In genomic region chr2:128122891-128123771, GRCm38 (mm10) we compare ENCODE assay signal across 7 mouse cellular contexts. TPM values are rescaled to one million over a fixed set of nuclear protein-coding genes. Genes with fewer than 3 reads are reported as not detected.
DNase-seq lines count a peak whose midpoint lies in the region; ATAC-seq and TF ChIP-seq lines count a peak whose summit lies in the region.

No protein-coding gene starts in this region.

- 1% methylated on average over 40 of the region's 40 CpGs for WGBS in forebrain, embryonic 11.5 days
- WGBS in hindbrain, embryonic 13.5 days: 2% methylated on average over 40 of the region's 40 CpGs
- WGBS in limb, embryonic 15.5 days: 2% methylated on average over 40 of the region's 40 CpGs

- H3K4me2 ChIP-seq in forebrain, embryonic 11.5 days (ENCODE audit: low read depth, low read length, severe bottlenecking): peak overlapping the region; percentile 99
- peak overlapping the region; percentile 98 for H3K4me2 ChIP-seq in hindbrain, embryonic 13.5 days
- H3K4me2 ChIP-seq in limb, embryonic 15.5 days: peak overlapping the region; percentile 98
- H3K4me2 ChIP-seq in myocyte (ENCODE audit: low read depth): peak overlapping the region; percentile 65

- no peaks in the 10 kb centered on the region for H3K36me3 ChIP-seq in ES-Bruce4 (ENCODE audit: control insufficient read depth, insufficient read depth, low read length, poor library complexity, severe bottlenecking)
- no peaks in the 10 kb centered on the region for H3K36me3 ChIP-seq in forebrain, embryonic 11.5 days (ENCODE audit: control insufficient read depth, insufficient read depth, low read length)
- no peaks in the 10 kb centered on the region for H3K36me3 ChIP-seq in hindbrain, embryonic 13.5 days
- no peaks in the 10 kb centered on the region for H3K36me3 ChIP-seq in limb, embryonic 15.5 days
- no peaks in the 10 kb centered on the region for H3K36me3 ChIP-seq in myocyte (ENCODE audit: control insufficient read depth, insufficient read depth)

- DNase-seq in adipocyte (ENCODE audit: low spot score): peak; percentile 72
- peak; percentile 63 for DNase-seq in forebrain, embryonic 11.5 days (ENCODE audit: low spot score)
- peak; percentile 44 to 56 for DNase-seq in urinary bladder, postnatal 36 days (ENCODE audit: low spot score in 2 of 2)

- H3K9me3 ChIP-seq in ES-Bruce4 (replicated peaks; ENCODE audit: control insufficient read depth, insufficient read depth, low read length, poor library complexity, severe bottlenecking): no peaks in the 10 kb centered on the region
- H3K9me3 ChIP-seq in forebrain, embryonic 11.5 days (ENCODE audit: control insufficient read depth, low read length): no peaks in the 10 kb centered on the region
- H3K9me3 ChIP-seq in hindbrain, embryonic 13.5 days: no peaks in the 10 kb centered on the region
- H3K9me3 ChIP-seq in limb, embryonic 15.5 days: no peaks in the 10 kb centered on the region

- no peak for ATAC-seq in forebrain, embryonic 11.5 days (replicated peaks; ENCODE audit: low FRiP score)
- no peak for ATAC-seq in hindbrain, embryonic 13.5 days (ENCODE audit: low FRiP score)
- ATAC-seq in limb, embryonic 15.5 days (ENCODE audit: insufficient number of reproducible peaks, low FRiP score, low TSS enrichment, low read depth): no peak

- TF ChIP-seq EP300 in ES-Bruce4 (IDR thresholded peaks at IDR 0.05; ENCODE audit: insufficient read depth, low read depth, low read length): no peak

- peak overlapping the region; percentile 39 for H3K4me3 ChIP-seq in ES-Bruce4 (ENCODE audit: low read depth, low read length)
- peak overlapping the region; percentile 5 for H3K4me3 ChIP-seq in forebrain, embryonic 11.5 days (ENCODE audit: low read depth, low read length)
- H3K4me3 ChIP-seq in hindbrain, embryonic 13.5 days: peak overlapping the region; percentile 68
- peak overlapping the region; percentile 75 for H3K4me3 ChIP-seq in limb, embryonic 15.5 days
- no peak overlapping the region for H3K4me3 ChIP-seq in myocyte

- no peaks in the 10 kb centered on the region for H3K27me3 ChIP-seq in ES-Bruce4 (ENCODE audit: control insufficient read depth, insufficient read depth, low read length, poor library complexity, severe bottlenecking)
- H3K27me3 ChIP-seq in forebrain, embryonic 11.5 days (ENCODE audit: control insufficient read depth, insufficient read depth, low read length): peaks cover 22% of the 10 kb centered on the region
- peaks cover 46% of the 10 kb centered on the region for H3K27me3 ChIP-seq in hindbrain, embryonic 13.5 days
- H3K27me3 ChIP-seq in limb, embryonic 15.5 days: peaks cover 31% of the 10 kb centered on the region
- no peaks in the 10 kb centered on the region for H3K27me3 ChIP-seq in myocyte (ENCODE audit: control insufficient read depth, insufficient read depth, insufficient read length)

- peak; percentile 30 for TF ChIP-seq CTCF in ES-Bruce4 (IDR thresholded peaks at IDR 0.05; ENCODE audit: low read depth, low read length)

- H3ac ChIP-seq in myocyte (ENCODE audit: control insufficient read depth, insufficient read length): no peak overlapping the region

- no peak overlapping the region for H3K27ac ChIP-seq in ES-Bruce4 (ENCODE audit: insufficient read depth, low read length)
- no peak overlapping the region for H3K27ac ChIP-seq in forebrain, embryonic 11.5 days (ENCODE audit: low read depth, low read length)
- no peak overlapping the region for H3K27ac ChIP-seq in hindbrain, embryonic 13.5 days
- H3K27ac ChIP-seq in limb, embryonic 15.5 days: no peak overlapping the region

- no peak for TF ChIP-seq POLR2A in ES-Bruce4 (IDR thresholded peaks at IDR 0.05; ENCODE audit: insufficient read depth, low read length)
- TF ChIP-seq POLR2A in myocyte (IDR thresholded peaks at IDR 0.05; ENCODE audit: insufficient read length, low read depth): no peak

- no peaks in the 10 kb centered on the region for H3K79me2 ChIP-seq in myocyte (ENCODE audit: control insufficient read depth, insufficient read depth)

- H3K9ac ChIP-seq in ES-Bruce4 (ENCODE audit: low read depth, poor library complexity, severe bottlenecking): peak overlapping the region; percentile 38
- H3K9ac ChIP-seq in forebrain, embryonic 11.5 days (ENCODE audit: low read length): no peak overlapping the region
- peak overlapping the region; percentile 21; the same call in 1 of the 2 replicates for H3K9ac ChIP-seq in hindbrain, embryonic 13.5 days
- H3K9ac ChIP-seq in limb, embryonic 15.5 days: no peak overlapping the region

- no peaks in the 10 kb centered on the region for H3K4me1 ChIP-seq in ES-Bruce4 (ENCODE audit: control insufficient read depth, insufficient read depth, low read length)
- H3K4me1 ChIP-seq in forebrain, embryonic 11.5 days (replicated peaks; ENCODE audit: control insufficient read depth, insufficient read depth, low read length): peaks cover 22% of the 10 kb centered on the region
- H3K4me1 ChIP-seq in hindbrain, embryonic 13.5 days (replicated peaks): peaks cover 38% of the 10 kb centered on the region
- peaks cover 48% of the 10 kb centered on the region for H3K4me1 ChIP-seq in limb, embryonic 15.5 days

TF ChIP-seq in myocyte, 11 proteins besides CTCF, POLR2A, EP300 and RAD21:
- TF ChIP-seq USF1 (IDR thresholded peaks at IDR 0.05; ENCODE audit: low read depth) (no peak), MYOG (IDR thresholded peaks at IDR 0.05; ENCODE audit: control insufficient read depth in 1 of 3, insufficient read depth in 1 of 3, insufficient read length in 2 of 3, low read depth in 2 of 3) (no peak), POLR2AphosphoS2 (IDR thresholded peaks at IDR 0.05; ENCODE audit: insufficient read length, low read depth) (no peak), TCF3 (IDR thresholded peaks at IDR 0.05; ENCODE audit: insufficient read length, low read depth) (no peak), MYOD1 (IDR thresholded peaks at IDR 0.05; ENCODE audit: control insufficient read depth in 1 of 3, insufficient read length in 2 of 3, low read depth in 2 of 3) (no peak), TCF12 (IDR thresholded peaks at IDR 0.05; ENCODE audit: insufficient read depth, poor library complexity, severe bottlenecking) (no peak), SRF (IDR thresholded peaks at IDR 0.05; ENCODE audit: control insufficient read depth, insufficient read length, low read depth) (no peak)

RNA-seq across cellular contexts. Expression of gene Bcl2l11, which starts 2.7 kb away (rescaled TPM):
- polyA plus RNA-seq in ES-Bruce4 (2011; ENCODE audit: insufficient read depth, insufficient read length, low read depth, missing spikeins) (75.5 and 76.1 TPM in 2 replicates), myocyte (2012; fragmentation: generic; extraction: Trizol) (4.9 TPM)
- polyA plus RNA-seq in forebrain, embryonic 11.5 days (2014; fragmentation: Nextera tagmentation; extraction: Ambion mirVana): 16.8 and 17.7 TPM in 2 replicates
- 17.9 and 18.0 TPM in 2 replicates for polyA plus RNA-seq in hindbrain, embryonic 13.5 days (2015; fragmentation: Nextera tagmentation; extraction: Ambion mirVana)
- 16.0 and 19.7 TPM in 2 replicates for polyA plus RNA-seq in limb, embryonic 15.5 days (2015; fragmentation: Nextera tagmentation; extraction: Ambion mirVana)

Comparison
In these comparisons a context has a peak if more than half of its experiments do, and no peak if none do; other contexts are left out.
1. H3K9ac ChIP-seq: peak in ES-Bruce4 (single experiment) and hindbrain, embryonic 13.5 days (single experiment); none in forebrain, embryonic 11.5 days (single experiment) and limb, embryonic 15.5 days (single experiment).
2. Peak in every context shown above with its lines, with median percentiles within 50 percentile points of each other: DNase-seq and H3K4me2 ChIP-seq.